Mouse (Mus musculus) embryonic fibroblast, embryonic 13.5 days (primary cell): Measurements from ENCODE around the gene Mnx1.

Experiments
- CTCF ChIP-seq: IDR thresholded peaks from 2 replicates; pipeline ENCODE4 v1.5.1; 2011; ENCODE audit warnings: mild to moderate bottlenecking, control low read depth, low read length, moderate library complexity, borderline replicate concordance; ENCODE audit not compliant: insufficient read depth
- POLR2A ChIP-seq: IDR thresholded peaks from 2 replicates; pipeline ENCODE4 v1.6.1; 2011; ENCODE audit warnings: low read depth, mild to moderate bottlenecking, control low read depth, low read length, moderate library complexity

DNA sequence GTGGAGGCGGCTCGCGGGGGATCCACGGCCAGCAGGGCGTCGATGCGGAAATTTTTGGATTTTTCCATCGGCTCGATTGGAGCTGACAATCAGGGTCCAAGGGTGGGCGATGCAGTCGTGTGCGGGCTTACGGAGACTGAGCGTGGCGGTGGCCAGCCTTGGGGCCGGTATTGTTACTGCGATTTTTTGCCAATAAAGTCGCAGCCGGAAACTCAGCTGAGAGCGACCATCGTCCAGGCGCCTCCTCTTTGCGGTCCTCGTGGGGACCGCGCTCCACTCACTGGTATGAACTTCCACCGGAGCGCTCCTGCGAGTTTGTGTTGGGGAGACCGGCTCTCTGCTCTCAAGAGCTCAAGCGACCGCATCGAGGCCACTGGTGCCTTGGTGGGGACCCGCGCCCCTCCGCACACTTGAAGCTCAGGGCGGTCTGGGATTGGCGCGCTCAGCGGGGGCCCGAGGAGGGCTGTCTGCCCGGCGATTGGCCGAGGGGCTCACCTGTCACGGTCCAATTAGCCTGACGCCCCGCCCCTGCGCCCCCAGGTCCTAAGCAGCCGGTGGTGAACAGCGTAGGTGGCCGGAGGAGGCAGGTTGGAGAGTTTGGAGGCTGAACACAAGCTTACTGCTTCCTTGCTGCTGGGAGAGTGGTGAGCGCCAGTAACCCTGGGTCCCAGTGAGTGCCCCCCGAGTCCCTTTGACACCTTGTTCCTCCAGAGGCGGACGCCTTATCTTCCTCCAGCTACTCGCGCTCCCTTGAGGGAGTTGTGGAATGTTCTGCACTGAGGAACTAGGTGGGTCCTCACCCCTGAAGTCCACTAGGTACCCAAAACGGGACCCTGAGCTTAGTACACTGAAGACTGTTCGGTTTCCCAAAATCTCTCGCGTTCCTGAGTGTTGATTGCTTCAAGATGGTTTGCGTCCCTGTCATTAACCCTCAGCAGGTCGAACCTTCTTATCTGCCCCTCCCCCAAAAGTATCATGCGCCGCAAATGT lies at the start of gene Mnx1:
- TF ChIP-seq CTCF = no peak
- no peak for TF ChIP-seq POLR2A
